Mouse (Mus musculus) neural tube, embryonic 11.5 days (tissue): ENCODE data around the gene H2-K1. TPM values are rescaled to one million over a fixed set of nuclear protein-coding genes. Genes with fewer than 3 reads are reported as not detected.
"Not testable (repeated sequence)": the region's sequence is repeated elsewhere in the genome, so short reads cannot be mapped to it uniquely, and the experiment has no call there.

Experiments used
- ATAC-seq: fragments of 200-750 bp; cut with Nextera tagmentation; 2 replicates; pipeline ENCODE4 v1.8.0; 2017; ENCODE audit warnings: moderate number of reproducible peaks, mild to moderate bottlenecking, moderate TSS enrichment, moderate library complexity; ENCODE audit not compliant: insufficient read depth, low FRiP score, low TSS enrichment
- DNase-seq: peaks from one replicate; pipeline ENCODE4 v3.0.0-alpha.2; 2015; ENCODE audit warnings: low spot score
- H3K27ac ChIP-seq: fragments of 300-500 bp; sonication (generic); 2 replicates; pipeline ENCODE4 v1.5.1; 2014; ENCODE audit warnings: low read depth, mild to moderate bottlenecking, low read length
- H3K27me3 ChIP-seq: fragments of 300-500 bp; sonication (generic); 2 replicates; pipeline ENCODE4 v1.6.1; 2014; ENCODE audit warnings: mild to moderate bottlenecking, low read length, mixed read lengths; ENCODE audit not compliant: control insufficient read depth, insufficient read depth
- H3K36me3 ChIP-seq: fragments of 300-500 bp; sonication (generic); 2 replicates; pipeline ENCODE4 v1.6.1; 2014; ENCODE audit warnings: mild to moderate bottlenecking, low read length, moderate library complexity, mixed read lengths; ENCODE audit not compliant: control insufficient read depth, insufficient read depth
- H3K4me1 ChIP-seq: fragments of 300-500 bp; sonication (generic); 2 replicates; pipeline ENCODE4 v1.6.1; 2014; ENCODE audit warnings: low read length, mixed read lengths; ENCODE audit not compliant: control insufficient read depth, insufficient read depth
- H3K4me2 ChIP-seq: fragments of 300-500 bp; sonication (generic); 2 replicates; pipeline ENCODE4 v1.6.1; 2014; ENCODE audit warnings: low read depth, mild to moderate bottlenecking, moderate library complexity
- H3K4me3 ChIP-seq: fragments of 300-500 bp; sonication (generic); 2 replicates; pipeline ENCODE4 v1.5.1; 2014; ENCODE audit warnings: low read depth, low read length
- H3K9ac ChIP-seq: fragments of 300-500 bp; sonication (generic); 2 replicates; pipeline ENCODE4 v1.6.1; 2014; ENCODE audit warnings: mild to moderate bottlenecking, low read length
- H3K9me3 ChIP-seq: fragments of 300-500 bp; sonication (generic); 2 replicates; pipeline ENCODE4 v1.6.1; 2016; ENCODE audit warnings: low read length; ENCODE audit not compliant: control insufficient read depth
- WGBS: fragments of 180-500 bp; shearing (Covaris S2); extraction: QIAGEN DNeasy Blood & Tissue Kit; methylation state at CpG from one replicate; pipeline ENCODE4 v1.1.7; 2014; 5-methylcytosine and 5-hydroxymethylcytosine counted together
- polyA plus RNA-seq: library from polyadenylated mRNA; unstranded; fragments of >200 nt; fragmentation: Nextera tagmentation; extraction: Ambion mirVana; gene quantifications from 2 replicates; pipeline ENCODE4 v1.2.1, GENCODE M21; 2014

H2-K1 gene
- polyA plus RNA-seq, 1 experiment from 2014 or later, result 23.1 TPM

- Histone ChIP-seq H3K27me3 (no peaks in the 10 kb centered on the region), H3K4me3 (no peak overlapping the region), H3K4me2 (no peak overlapping the region), H3K4me1 (peaks cover 22% of the 10 kb centered on the region), H3K36me3 (peaks cover 16% of the 10 kb centered on the region), H3K9ac (no peak overlapping the region), H3K9me3 (no peaks in the 10 kb centered on the region), H3K27ac (no peak overlapping the region)
- DNase-seq (no peak), ATAC-seq (no peak)
- 89% methylated on average over 6 of the region's 6 CpGs for WGBS
Observed at GRCm38 (mm10) chr17:33957493-33957892, 42.7 kb downstream of the H2-K1 start.

- DNase-seq, result peak; percentile 40
- H3K9me3 ChIP-seq, result no peaks in the 10 kb centered on the region
- peaks cover 16% of the 10 kb centered on the region for H3K36me3 ChIP-seq
- 8% methylated on average over 10 of the region's 10 CpGs for WGBS
- H3K27me3 ChIP-seq, result no peaks in the 10 kb centered on the region
- ATAC-seq, result peak; percentile 8; the same call in 1 of the 2 replicates
- H3K4me3 ChIP-seq, result peak overlapping the region; percentile 85
- H3K27ac ChIP-seq, result peak overlapping the region; percentile 78
- H3K9ac ChIP-seq, result peak overlapping the region; percentile 69
- H3K4me2 ChIP-seq, result peak overlapping the region; percentile 83
- H3K4me1 ChIP-seq, result peaks cover 32% of the 10 kb centered on the region
Observed at GRCm38 (mm10) chr17:33956336-33956735, 43.8 kb downstream of the H2-K1 start.

GRCm38 (mm10) chr17:33955555-33956214 lies 44.5 kb downstream of the H2-K1 start, which contains the start of the genes Vps52 and Rps18:
TSS of gene Vps52 (plus strand) at chr17:33955812.
TSS of gene Rps18 (minus strand) at chr17:33956001.
- H3K4me3 ChIP-seq, result peak within 1 kb of the TSS; percentile 85
- H3K27ac ChIP-seq, result peak within 1 kb of the TSS; percentile 86
- peak; percentile 93 for DNase-seq
- no peaks in the 10 kb centered on the region for H3K27me3 ChIP-seq
- peaks cover 37% of the 10 kb centered on the region for H3K4me1 ChIP-seq
- peak; percentile 88 for ATAC-seq
- H3K36me3 ChIP-seq, result peaks cover 16% of the 10 kb centered on the region
- H3K4me2 ChIP-seq, result peak within 1 kb of the TSS; percentile 99
- WGBS, result under 1% methylated on average over 50 of the region's 50 CpGs
- peak within 1 kb of the TSS; percentile 99 for H3K9ac ChIP-seq
- H3K9me3 ChIP-seq, result no peaks in the 10 kb centered on the region

GRCm38 (mm10) chr17:33954646-33955554 lies 45.2 kb downstream of the H2-K1 start:
- ATAC-seq (no peak), DNase-seq (no peak)
- WGBS, result 2% methylated on average over 33 of the region's 33 CpGs
- Histone ChIP-seq H3K27ac (peak overlapping the region; percentile 86), H3K4me2 (peak overlapping the region; percentile 99), H3K4me3 (peak overlapping the region; percentile 85), H3K4me1 (peaks cover 43% of the 10 kb centered on the region), H3K27me3 (no peaks in the 10 kb centered on the region), H3K36me3 (peaks cover 16% of the 10 kb centered on the region), H3K9me3 (no peaks in the 10 kb centered on the region), H3K9ac (peak overlapping the region; percentile 99)

- Histone ChIP-seq H3K27me3 (no peaks in the 10 kb centered on the region), H3K27ac (0 out of 2 replicates have a peak overlapping the region, but pooled peaks have one; percentile 86), H3K36me3 (peaks cover 11% of the 10 kb centered on the region), H3K4me2 (peak overlapping the region; percentile 99), H3K9me3 (no peaks in the 10 kb centered on the region), H3K9ac (peak overlapping the region; percentile 99), H3K4me1 (peaks cover 43% of the 10 kb centered on the region), H3K4me3 (peak overlapping the region; percentile 85)
- DNase-seq (no peak), ATAC-seq (no peak)
- 38% methylated on average over 5 of the region's 5 CpGs for WGBS
Observed at GRCm38 (mm10) chr17:33953961-33954565, 46.1 kb downstream of the H2-K1 start.

GRCm38 (mm10) chr17:33953310-33953709 lies 46.8 kb downstream of the H2-K1 start:
- 95% methylated on average over 3 of the region's 3 CpGs for WGBS
- H3K4me3 ChIP-seq, result peak overlapping the region; percentile 15
- H3K27ac ChIP-seq, result no peak overlapping the region
- peaks cover 43% of the 10 kb centered on the region for H3K4me1 ChIP-seq
- peaks cover 8% of the 10 kb centered on the region; the same call in 1 of the 2 replicates for H3K36me3 ChIP-seq
- no peaks in the 10 kb centered on the region for H3K27me3 ChIP-seq
- DNase-seq (no peak), ATAC-seq (no peak)
- H3K9me3 ChIP-seq, result no peaks in the 10 kb centered on the region
- peak overlapping the region; percentile 4 for H3K4me2 ChIP-seq
- peak overlapping the region; percentile 11; the same call in 1 of the 2 replicates for H3K9ac ChIP-seq

GRCm38 (mm10) chr17:33952879-33953278 lies 47.3 kb downstream of the H2-K1 start:
- Histone ChIP-seq H3K9ac (peak overlapping the region; percentile 11; the same call in 1 of the 2 replicates), H3K4me2 (no peak overlapping the region), H3K4me3 (peak overlapping the region; percentile 15), H3K4me1 (peaks cover 43% of the 10 kb centered on the region), H3K27me3 (no peaks in the 10 kb centered on the region), H3K9me3 (no peaks in the 10 kb centered on the region), H3K36me3 (peaks cover 8% of the 10 kb centered on the region; the same call in 1 of the 2 replicates), H3K27ac (no peak overlapping the region)
- ATAC-seq, result no peak
- 84% methylated on average over 4 of the region's 4 CpGs for WGBS
- no peak for DNase-seq

GRCm38 (mm10) chr17:33952015-33952414 lies 48.1 kb downstream of the H2-K1 start:
- peaks cover 43% of the 10 kb centered on the region for H3K4me1 ChIP-seq
- not testable (repeated sequence) for H3K27me3 ChIP-seq, H3K9me3 ChIP-seq, DNase-seq, H3K9ac ChIP-seq, ATAC-seq
- peaks cover 10% of the 10 kb centered on the region; the same call in 1 of the 2 replicates for H3K36me3 ChIP-seq
- H3K4me2 ChIP-seq, result peak overlapping the region; percentile 82; the same call in 1 of the 2 replicates
- 81% methylated on average over 13 of the region's 13 CpGs for WGBS
- H3K27ac ChIP-seq, result peak overlapping the region; percentile 86; the same call in 1 of the 2 replicates
- peak overlapping the region; percentile 39 for H3K4me3 ChIP-seq
